Mouse (Mus musculus): ENCODE measurements at regions not wholly inside any gene's neighbourhood (a gene's known extent, or its start where the extent isn't known, plus 50 kb on each side); places are given as distances from the start of the nearest gene placed in this dataset.

- no peak for TF ChIP-seq CTCF (IDR thresholded peaks at IDR 0.05; ENCODE audit: borderline replicate concordance, insufficient read depth, low read depth, low read length)
- no peak for TF ChIP-seq POLR2A (IDR thresholded peaks at IDR 0.05; ENCODE audit: borderline replicate concordance, insufficient read depth, low read length)
Measured at GRCm38 (mm10) chr14:97431221-97431620, 738.3 kb downstream of the Dach1 start.

All from cerebellum, adult 2 months (tissue).